Mouse (Mus musculus): ENCODE data around the gene Ccp110. TPM values are rescaled to one million over a fixed set of nuclear protein-coding genes. Genes with fewer than 3 reads are reported as not detected.

Ccp110 gene
- polyA plus RNA-seq, 1 experiment from 2014 or later, result 19.6 TPM

DNA sequence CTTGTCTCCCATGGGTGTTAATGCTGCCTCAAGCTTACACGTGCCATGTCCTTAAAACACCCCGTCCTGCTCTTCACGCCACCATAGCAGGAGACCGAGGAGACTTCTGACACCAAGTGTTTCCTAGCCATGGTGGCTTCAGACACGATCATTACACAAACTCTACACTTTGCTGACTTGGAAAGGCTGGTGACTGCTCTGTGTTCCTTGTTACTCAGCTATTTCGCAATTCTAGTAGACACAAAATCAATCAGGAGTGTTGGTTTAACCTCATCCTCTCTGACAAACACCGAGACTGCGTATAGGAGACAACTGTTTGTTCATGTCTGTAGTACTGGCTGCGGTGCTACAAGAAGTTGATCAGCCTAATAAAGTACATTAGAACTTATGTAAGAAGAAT, 13.5 kb upstream of the Ccp110 start:
- H3K9ac ChIP-seq (replicated peaks; ENCODE audit: low read depth, low read length), result no peak overlapping the region
- ATAC-seq (ENCODE audit: low read depth), result no peak
- WGBS, result 93% methylated on average over 9 of the region's 9 CpGs
- H3K4me1 ChIP-seq (ENCODE audit: control insufficient read depth, insufficient read depth, low read length), result peaks cover 9% of the 10 kb centered on the region
- no peak overlapping the region for H3K4me2 ChIP-seq (ENCODE audit: low read depth, low read length)
- no peaks in the 10 kb centered on the region for H3K27me3 ChIP-seq (ENCODE audit: control insufficient read depth, insufficient read depth, low read length)
- no peak overlapping the region for H3K27ac ChIP-seq (ENCODE audit: low read depth, low read length)
- H3K4me3 ChIP-seq (ENCODE audit: low read depth, low read length), result no peak overlapping the region
- no peaks in the 10 kb centered on the region for H3K9me3 ChIP-seq (ENCODE audit: control insufficient read depth, low read length)
- H3K36me3 ChIP-seq (ENCODE audit: control insufficient read depth, insufficient read depth, low read length), result peaks cover 32% of the 10 kb centered on the region

DNA sequence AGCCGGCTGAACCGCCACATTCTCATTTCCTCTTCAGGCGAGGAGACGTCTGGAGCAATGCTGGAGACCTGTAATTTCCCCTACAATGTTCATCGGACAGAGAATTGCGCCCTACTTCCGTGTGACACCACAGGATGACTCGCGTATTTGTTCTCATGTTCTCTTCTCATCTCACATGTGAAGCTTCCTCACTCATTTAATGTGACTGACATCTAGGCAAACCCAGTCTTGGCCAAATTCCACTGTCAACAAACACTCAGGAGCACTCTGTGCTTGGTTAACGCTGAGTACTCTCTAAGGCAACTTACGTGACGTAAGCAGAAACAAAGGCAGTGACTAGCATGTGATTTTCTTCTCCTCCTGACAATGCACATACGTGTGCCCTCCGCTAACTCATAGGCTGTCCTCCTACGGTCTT, 9.2 kb upstream of the Ccp110 start:
- H3K4me3 ChIP-seq (ENCODE audit: low read depth, low read length), result no peak overlapping the region
- H3K27me3 ChIP-seq (ENCODE audit: control insufficient read depth, insufficient read depth, low read length), result peaks cover 4% of the 10 kb centered on the region; the same call in 1 of the 2 replicates
- no peaks in the 10 kb centered on the region for H3K36me3 ChIP-seq (ENCODE audit: control insufficient read depth, insufficient read depth, low read length)
- no peaks in the 10 kb centered on the region for H3K9me3 ChIP-seq (ENCODE audit: control insufficient read depth, low read length)
- H3K9ac ChIP-seq (replicated peaks; ENCODE audit: low read depth, low read length), result no peak overlapping the region
- peak overlapping the region; percentile 63; the same call in 1 of the 2 replicates for H3K4me2 ChIP-seq (ENCODE audit: low read depth, low read length)
- ATAC-seq (ENCODE audit: low read depth), result no peak
- 94% methylated on average over 15 of the region's 15 CpGs for WGBS
- peaks cover 19% of the 10 kb centered on the region for H3K4me1 ChIP-seq (ENCODE audit: control insufficient read depth, insufficient read depth, low read length)
- H3K27ac ChIP-seq (ENCODE audit: low read depth, low read length), result no peak overlapping the region

DNA sequence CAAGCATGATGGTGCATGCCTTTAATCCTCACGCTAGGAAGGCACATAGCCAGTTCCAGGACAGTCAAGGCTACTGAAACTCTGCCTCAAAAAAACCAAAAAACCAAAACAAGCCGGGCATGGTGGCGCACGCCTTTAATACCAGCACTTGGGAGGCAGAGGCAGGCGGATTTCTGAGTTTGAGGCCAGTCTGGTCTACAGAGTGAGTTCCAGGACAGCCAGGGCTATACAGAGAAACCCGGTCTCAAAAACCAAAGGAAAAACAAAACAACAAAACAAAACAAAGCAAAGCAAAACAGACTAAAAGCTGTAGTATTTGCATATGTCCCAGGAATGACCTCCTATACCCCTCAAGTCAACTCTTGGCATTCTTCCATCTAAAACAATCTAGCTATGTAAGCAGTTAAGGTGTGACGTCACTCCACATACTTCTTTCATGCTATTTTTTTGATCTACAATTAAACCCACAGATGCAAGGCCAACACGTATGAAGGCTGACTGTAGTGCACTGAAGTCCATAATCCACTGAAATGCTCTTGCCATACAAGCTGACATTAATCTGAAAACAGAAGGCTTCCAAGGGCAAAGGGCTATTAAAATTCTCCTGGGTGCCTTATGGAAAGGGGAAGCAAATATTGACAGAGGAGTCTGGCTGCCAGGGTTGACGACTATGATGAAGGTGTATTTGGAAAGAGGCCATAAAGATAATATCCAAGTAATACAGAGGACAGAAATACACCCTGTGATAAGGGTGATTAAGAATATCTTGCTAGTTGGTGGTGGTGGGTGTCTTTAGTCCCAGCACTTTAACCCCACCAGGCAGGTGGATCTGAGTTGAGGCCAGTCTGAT, 8.1 kb upstream of the Ccp110 start:
- WGBS, result 73% methylated on average over 9 of the region's 9 CpGs
- H3K36me3 ChIP-seq (ENCODE audit: control insufficient read depth, insufficient read depth, low read length), result no peaks in the 10 kb centered on the region
- peaks cover 4% of the 10 kb centered on the region; the same call in 1 of the 2 replicates for H3K27me3 ChIP-seq (ENCODE audit: control insufficient read depth, insufficient read depth, low read length)
- H3K9ac ChIP-seq (replicated peaks; ENCODE audit: low read depth, low read length), result no peak overlapping the region
- no peak for ATAC-seq (ENCODE audit: low read depth)
- peak overlapping the region; percentile 90 for H3K4me3 ChIP-seq (ENCODE audit: low read depth, low read length)
- no peak overlapping the region for H3K27ac ChIP-seq (ENCODE audit: low read depth, low read length)
- peaks cover 19% of the 10 kb centered on the region for H3K4me1 ChIP-seq (ENCODE audit: control insufficient read depth, insufficient read depth, low read length)
- no peaks in the 10 kb centered on the region for H3K9me3 ChIP-seq (ENCODE audit: control insufficient read depth, low read length)
- H3K4me2 ChIP-seq (ENCODE audit: low read depth, low read length), result peak overlapping the region; percentile 63

DNA sequence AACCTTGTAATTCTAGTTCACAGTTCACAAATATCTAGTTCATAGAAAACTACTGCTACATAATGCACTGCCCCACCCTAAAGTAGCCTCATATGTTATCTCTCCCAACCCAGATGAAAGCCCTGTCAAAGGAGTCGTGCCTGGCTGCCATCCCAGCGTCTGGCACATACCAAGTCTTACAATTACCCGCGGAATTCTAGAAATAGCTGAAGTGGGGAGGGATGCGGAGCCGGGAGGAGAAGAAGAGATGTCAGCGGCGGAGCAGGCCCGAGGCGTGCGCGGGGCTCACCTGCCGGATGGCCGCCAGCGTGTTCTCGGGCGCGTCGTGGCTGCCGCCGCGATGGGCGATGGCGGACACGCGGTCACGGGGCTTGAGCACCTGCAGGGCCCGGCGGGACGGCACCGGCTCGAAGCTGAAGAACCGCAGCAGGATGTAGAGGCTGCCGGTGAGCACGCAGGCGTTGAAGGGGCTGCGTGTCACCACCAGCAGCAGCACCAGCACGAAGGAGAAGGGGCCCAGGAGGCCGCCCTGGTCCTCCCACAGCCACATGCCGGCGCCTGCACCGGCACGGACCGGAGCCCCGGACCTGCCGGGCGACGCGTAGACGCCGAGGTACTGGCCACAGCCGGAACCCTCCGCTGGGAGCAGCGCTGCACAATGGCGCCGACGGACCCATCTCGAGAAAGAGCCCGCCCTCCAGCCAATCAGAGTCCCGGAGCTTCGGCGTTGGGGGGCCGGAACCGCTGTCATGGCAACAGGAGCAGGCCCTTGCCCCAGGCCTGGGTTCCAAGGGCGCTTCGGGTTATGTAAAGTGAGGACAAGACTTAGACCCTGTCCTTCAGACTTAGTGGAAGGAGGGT, 7.0 kb upstream of the Ccp110 start, which contains the start of gene Gde1:
Gene Gde1, minus strand, starts transcription at position 678 of the 861 bp plus-strand sequence.
- no peaks in the 10 kb centered on the region for H3K36me3 ChIP-seq (ENCODE audit: control insufficient read depth, insufficient read depth, low read length)
- under 1% methylated on average over 66 of the region's 66 CpGs for WGBS
- ATAC-seq (ENCODE audit: low read depth), result peak; percentile 97
- peak within 1 kb of the TSS; percentile 95 for H3K9ac ChIP-seq (replicated peaks; ENCODE audit: low read depth, low read length)
- H3K4me1 ChIP-seq (ENCODE audit: control insufficient read depth, insufficient read depth, low read length), result peaks cover 19% of the 10 kb centered on the region
- H3K9me3 ChIP-seq (ENCODE audit: control insufficient read depth, low read length), result no peaks in the 10 kb centered on the region
- peak within 1 kb of the TSS; percentile 90 for H3K4me3 ChIP-seq (ENCODE audit: low read depth, low read length)
- peak within 1 kb of the TSS; percentile 93 for H3K27ac ChIP-seq (ENCODE audit: low read depth, low read length)
- H3K4me2 ChIP-seq (ENCODE audit: low read depth, low read length), result peak within 1 kb of the TSS; percentile 63
- peaks cover 4% of the 10 kb centered on the region; the same call in 1 of the 2 replicates for H3K27me3 ChIP-seq (ENCODE audit: control insufficient read depth, insufficient read depth, low read length)

DNA sequence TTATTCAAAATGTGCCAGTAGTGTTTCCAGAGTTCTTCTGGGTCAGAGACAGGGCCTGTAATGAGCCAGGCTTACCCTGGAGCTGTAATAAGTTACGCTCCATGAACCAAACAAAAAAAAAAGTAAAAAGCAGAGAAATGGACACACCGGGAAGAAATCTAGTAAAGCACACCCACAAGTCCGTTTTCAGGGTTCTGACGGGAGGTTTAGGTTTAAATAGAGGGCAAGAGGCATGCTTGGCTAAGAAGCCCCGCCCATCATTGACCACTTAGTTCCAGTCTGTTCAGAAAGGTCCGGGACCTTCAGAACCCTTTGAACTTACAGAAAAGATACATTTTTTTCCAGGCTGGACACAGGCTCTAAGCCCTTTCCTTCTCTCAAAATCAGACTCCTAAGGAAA, 6.3 kb upstream of the Ccp110 start:
- H3K4me3 ChIP-seq (ENCODE audit: low read depth, low read length), result peak overlapping the region; percentile 90
- peaks cover 4% of the 10 kb centered on the region; the same call in 1 of the 2 replicates for H3K27me3 ChIP-seq (ENCODE audit: control insufficient read depth, insufficient read depth, low read length)
- peak overlapping the region; percentile 95; the same call in 1 of the 2 replicates for H3K9ac ChIP-seq (replicated peaks; ENCODE audit: low read depth, low read length)
- ATAC-seq (ENCODE audit: low read depth), result no peak
- peak overlapping the region; percentile 63 for H3K4me2 ChIP-seq (ENCODE audit: low read depth, low read length)
- H3K9me3 ChIP-seq (ENCODE audit: control insufficient read depth, low read length), result no peaks in the 10 kb centered on the region
- H3K4me1 ChIP-seq (ENCODE audit: control insufficient read depth, insufficient read depth, low read length), result peaks cover 19% of the 10 kb centered on the region
- WGBS, result 36% methylated on average over 6 of the region's 6 CpGs
- H3K36me3 ChIP-seq (ENCODE audit: control insufficient read depth, insufficient read depth, low read length), result no peaks in the 10 kb centered on the region
- peak overlapping the region; percentile 93; the same call in 1 of the 2 replicates for H3K27ac ChIP-seq (ENCODE audit: low read depth, low read length)

DNA sequence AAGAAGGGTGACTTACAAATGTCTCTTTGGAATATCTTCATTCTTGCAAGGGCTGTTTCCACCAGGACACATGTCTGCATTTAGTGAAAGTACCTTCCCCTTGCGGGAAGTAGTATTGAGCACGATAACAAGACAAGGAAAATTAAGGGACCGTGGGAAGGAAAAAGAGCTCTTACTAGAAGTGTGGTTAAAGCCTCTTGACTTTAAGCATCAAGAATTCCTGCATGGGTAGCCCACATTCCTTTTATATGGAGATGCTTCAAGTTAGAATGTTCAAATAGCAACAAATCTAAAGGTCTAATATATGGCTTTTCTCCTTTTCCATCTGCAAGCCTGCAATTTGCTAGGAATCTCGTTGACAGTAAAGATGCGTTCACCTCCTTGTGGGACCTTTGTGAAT, 5.9 kb upstream of the Ccp110 start:
- peaks cover 19% of the 10 kb centered on the region for H3K4me1 ChIP-seq (ENCODE audit: control insufficient read depth, insufficient read depth, low read length)
- H3K9me3 ChIP-seq (ENCODE audit: control insufficient read depth, low read length), result no peaks in the 10 kb centered on the region
- no peak for ATAC-seq (ENCODE audit: low read depth)
- WGBS, result 90% methylated on average over 5 of the region's 5 CpGs
- H3K4me3 ChIP-seq (ENCODE audit: low read depth, low read length), result no peak overlapping the region
- no peak overlapping the region for H3K27ac ChIP-seq (ENCODE audit: low read depth, low read length)
- no peak overlapping the region; the same call in 1 of the 2 replicates for H3K4me2 ChIP-seq (ENCODE audit: low read depth, low read length)
- H3K9ac ChIP-seq (replicated peaks; ENCODE audit: low read depth, low read length), result no peak overlapping the region
- peaks cover 4% of the 10 kb centered on the region; the same call in 1 of the 2 replicates for H3K27me3 ChIP-seq (ENCODE audit: control insufficient read depth, insufficient read depth, low read length)
- H3K36me3 ChIP-seq (ENCODE audit: control insufficient read depth, insufficient read depth, low read length), result no peaks in the 10 kb centered on the region

DNA sequence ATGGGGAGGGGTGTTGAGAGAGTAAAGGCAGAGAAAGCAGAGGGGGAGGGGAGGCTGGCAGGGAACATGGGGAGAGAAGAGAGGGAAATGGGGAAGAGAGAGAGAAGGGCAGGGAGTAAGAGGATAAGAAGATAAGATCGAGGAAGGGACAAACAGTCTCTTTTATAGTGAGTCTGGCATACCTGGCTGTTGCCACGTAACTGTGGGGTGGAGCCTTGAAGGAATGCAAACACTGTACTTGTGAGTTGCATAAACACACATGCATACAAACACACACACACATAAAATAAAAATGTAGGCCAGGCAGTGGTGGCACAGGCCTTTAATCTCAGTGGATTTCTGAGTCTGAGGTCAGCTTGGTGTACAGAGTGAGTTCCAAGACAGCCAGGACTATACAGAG, 5.1 kb upstream of the Ccp110 start:
- Histone ChIP-seq H3K4me2 (ENCODE audit: low read depth, low read length) (no peak overlapping the region), H3K36me3 (ENCODE audit: control insufficient read depth, insufficient read depth, low read length) (no peaks in the 10 kb centered on the region), H3K9ac (replicated peaks; ENCODE audit: low read depth, low read length) (no peak overlapping the region), H3K27me3 (ENCODE audit: control insufficient read depth, insufficient read depth, low read length) (peaks cover 4% of the 10 kb centered on the region; the same call in 1 of the 2 replicates), H3K9me3 (ENCODE audit: control insufficient read depth, low read length) (no peaks in the 10 kb centered on the region), H3K27ac (ENCODE audit: low read depth, low read length) (no peak overlapping the region), H3K4me1 (ENCODE audit: control insufficient read depth, insufficient read depth, low read length) (peaks cover 19% of the 10 kb centered on the region), H3K4me3 (ENCODE audit: low read depth, low read length) (no peak overlapping the region)
- ATAC-seq (ENCODE audit: low read depth), result no peak
- WGBS, result 86% methylated on average over 2 of the region's 2 CpGs

DNA sequence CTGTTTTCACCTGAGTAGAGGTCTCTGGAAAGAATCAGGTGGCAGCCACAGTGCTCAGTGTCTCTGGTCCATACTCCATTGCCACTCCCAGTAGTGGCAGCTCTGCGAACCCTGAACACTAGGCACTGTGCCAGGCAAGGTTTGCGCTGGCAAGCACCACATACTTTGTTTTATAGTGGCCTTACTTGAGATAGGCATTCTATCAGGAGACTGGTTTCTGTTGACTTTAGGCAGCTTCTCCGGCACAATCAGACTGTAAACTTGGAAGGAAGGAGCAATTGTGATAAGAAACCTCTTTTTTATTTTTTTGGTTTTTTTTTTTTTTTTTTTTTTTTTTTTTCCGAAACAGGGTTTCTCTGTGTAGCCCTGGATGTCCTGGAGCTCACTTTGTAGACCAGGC, 4.3 kb upstream of the Ccp110 start:
- no peak overlapping the region for H3K27ac ChIP-seq (ENCODE audit: low read depth, low read length)
- H3K4me2 ChIP-seq (ENCODE audit: low read depth, low read length), result no peak overlapping the region
- H3K9me3 ChIP-seq (ENCODE audit: control insufficient read depth, low read length), result no peaks in the 10 kb centered on the region
- WGBS, result 89% methylated on average over 4 of the region's 4 CpGs
- H3K9ac ChIP-seq (replicated peaks; ENCODE audit: low read depth, low read length), result no peak overlapping the region
- ATAC-seq (ENCODE audit: low read depth), result no peak
- peaks cover 20% of the 10 kb centered on the region for H3K4me1 ChIP-seq (ENCODE audit: control insufficient read depth, insufficient read depth, low read length)
- no peak overlapping the region for H3K4me3 ChIP-seq (ENCODE audit: low read depth, low read length)
- peaks cover 4% of the 10 kb centered on the region; the same call in 1 of the 2 replicates for H3K27me3 ChIP-seq (ENCODE audit: control insufficient read depth, insufficient read depth, low read length)
- H3K36me3 ChIP-seq (ENCODE audit: control insufficient read depth, insufficient read depth, low read length), result no peaks in the 10 kb centered on the region
